Mouse (Mus musculus): ENCODE data around the gene Slc51a. TPM values are rescaled to one million over a fixed set of nuclear protein-coding genes. Genes with fewer than 3 reads are reported as not detected.
A peak's percentile ranks its signal among the peaks of the same experiment; 100 is the strongest.
"Not testable (repeated sequence)": the region's sequence is repeated elsewhere in the genome, so short reads cannot be mapped to it uniquely, and the experiment has no call there.

The Slc51a gene
- total RNA-seq, 2 experiments from 2014 or later, result not detected

- DNase-seq, result no peak
- intact Hi-C loops (cut with DNase I; ENCODE audit: low total_unique reads), result no loop called here
Observed at GRCm38 (mm10) chr16:32479415-32479814, 8.3 kb downstream of the Slc51a start.

- no peak for DNase-seq
- intact Hi-C loops (cut with DNase I; ENCODE audit: low total_unique reads), result no loop called here
Observed at GRCm38 (mm10) chr16:32477315-32477714, 10.4 kb downstream of the Slc51a start.

- DNase-seq, result no peak
- intact Hi-C loops (cut with DNase I; ENCODE audit: low total_unique reads), result no loop called here
Observed at GRCm38 (mm10) chr16:32472276-32473015, 15.2 kb downstream of the Slc51a start.

- intact Hi-C loops (cut with DNase I; ENCODE audit: low total_unique reads), result no loop called here
- no peak for DNase-seq
Observed at GRCm38 (mm10) chr16:32469404-32470105, 18.1 kb downstream of the Slc51a start.

- intact Hi-C loops (cut with DNase I; ENCODE audit: low total_unique reads), result no loop called here
- DNase-seq, result no peak
Observed at GRCm38 (mm10) chr16:32468488-32468887, 19.2 kb downstream of the Slc51a start.

- intact Hi-C loops (cut with DNase I; ENCODE audit: low total_unique reads), result no loop called here
- no peak for DNase-seq
Observed at GRCm38 (mm10) chr16:32464908-32465307, 22.8 kb downstream of the Slc51a start.

- no peak for DNase-seq
- intact Hi-C loops (cut with DNase I; ENCODE audit: low total_unique reads), result no loop called here
Observed at GRCm38 (mm10) chr16:32463426-32463825, 24.3 kb downstream of the Slc51a start.

GRCm38 (mm10) chr16:32462950-32463349 lies 24.7 kb downstream of the Slc51a start:
- no peak for DNase-seq
- intact Hi-C loops (cut with DNase I; ENCODE audit: low total_unique reads), result no loop called here

- DNase-seq, result no peak
- intact Hi-C loops (cut with DNase I; ENCODE audit: low total_unique reads), result no loop called here
Observed at GRCm38 (mm10) chr16:32461713-32462112, 26.0 kb downstream of the Slc51a start.

- no peak for DNase-seq
- intact Hi-C loops (cut with DNase I; ENCODE audit: low total_unique reads), result no loop called here
Observed at GRCm38 (mm10) chr16:32460518-32460917, 27.2 kb downstream of the Slc51a start.

- intact Hi-C loops (cut with DNase I; ENCODE audit: low total_unique reads), result no loop called here
Observed at GRCm38 (mm10) chr16:32457589-32458386, 29.9 kb downstream of the Slc51a start.

GRCm38 (mm10) chr16:32456761-32457160 lies 30.9 kb downstream of the Slc51a start:
- intact Hi-C loops (cut with DNase I; ENCODE audit: low total_unique reads), result no loop called here
- DNase-seq, result no peak

More at GRCm38 (mm10) chr16:32457589-32458386, 29.9 kb downstream of the Slc51a start:
- peak; percentile 63 for DNase-seq

GRCm38 (mm10) chr16:32456086-32456485 lies 31.6 kb downstream of the Slc51a start:
- no peak for DNase-seq
- intact Hi-C loops (cut with DNase I; ENCODE audit: low total_unique reads), result no loop called here

GRCm38 (mm10) chr16:32454646-32455045 lies 33.0 kb downstream of the Slc51a start:
- intact Hi-C loops (cut with DNase I; ENCODE audit: low total_unique reads), result no loop called here
- no peak for DNase-seq

GRCm38 (mm10) chr16:32453102-32453501 lies 34.6 kb downstream of the Slc51a start:
- DNase-seq, result no peak
- intact Hi-C loops (cut with DNase I; ENCODE audit: low total_unique reads), result no loop called here

- DNase-seq, result no peak
- intact Hi-C loops (cut with DNase I; ENCODE audit: low total_unique reads), result no loop called here
Observed at GRCm38 (mm10) chr16:32450133-32450532, 37.5 kb downstream of the Slc51a start.

GRCm38 (mm10) chr16:32449665-32450064 lies 38.0 kb downstream of the Slc51a start:
- intact Hi-C loops (cut with DNase I; ENCODE audit: low total_unique reads), result no loop called here
- DNase-seq, result no peak

GRCm38 (mm10) chr16:32446563-32447138 lies 41.0 kb downstream of the Slc51a start:
- no peak for DNase-seq
- intact Hi-C loops (cut with DNase I; ENCODE audit: low total_unique reads), result no loop called here

GRCm38 (mm10) chr16:32445558-32445957 lies 42.1 kb downstream of the Slc51a start:
- no peak for DNase-seq
- intact Hi-C loops (cut with DNase I; ENCODE audit: low total_unique reads), result no loop called here

GRCm38 (mm10) chr16:32444615-32445014 lies 43.1 kb downstream of the Slc51a start:
- intact Hi-C loops (cut with DNase I; ENCODE audit: low total_unique reads), result not testable (repeated sequence)

More at GRCm38 (mm10) chr16:32444615-32445014, 43.1 kb downstream of the Slc51a start:
- not testable (repeated sequence) for DNase-seq
